Comparison of ENCODE assay signal across 9 mouse cellular contexts in genomic region chr11:50358950-50359861, GRCm38 (mm10). TPM values are rescaled to one million over a fixed set of nuclear protein-coding genes. Genes with fewer than 3 reads are reported as not detected.
DNase-seq lines count a peak whose midpoint lies in the region; ATAC-seq and TF ChIP-seq lines count a peak whose summit lies in the region.
"Had no signal": no experiment of that assay in that cellular context is flagged by ENCODE, and none has a peak within 500 bp of the region (broad histone marks: within the 10 kb centered on the region; RNA-seq: fewer than 3 reads in every experiment).

No protein-coding gene starts in this region.

- WGBS in forebrain, embryonic 11.5 days, result 2% methylated on average over 74 of the region's 74 CpGs
- WGBS in lung, embryonic 15.5 days, result 1% methylated on average over 74 of the region's 74 CpGs
- WGBS in olfactory bulb, adult 2 months, result 2% methylated on average over 74 of the region's 74 CpGs

- no peak; the same call in 1 of the 2 replicates for TF ChIP-seq POLR2A in olfactory bulb, adult 2 months (IDR thresholded peaks at IDR 0.05; ENCODE audit: insufficient read depth, low read depth, low read length)

- H3K27ac ChIP-seq in forebrain, embryonic 11.5 days (ENCODE audit: low read depth, low read length), result no peak overlapping the region
- H3K27ac ChIP-seq in layer of hippocampus, adult 2 months, result peak overlapping the region; percentile 94
- peak overlapping the region; percentile 83 for H3K27ac ChIP-seq in lung, embryonic 15.5 days
- peak overlapping the region; percentile 49; the same call in 1 of the 2 replicates for H3K27ac ChIP-seq in olfactory bulb, adult 2 months (ENCODE audit: insufficient read depth, low read depth, low read length)

- peak overlapping the region; percentile 60 for H3K9ac ChIP-seq in forebrain, embryonic 11.5 days (ENCODE audit: low read length)
- peak overlapping the region; percentile 40 for H3K9ac ChIP-seq in lung, embryonic 15.5 days

- peaks cover 48% of the 10 kb centered on the region for H3K27me3 ChIP-seq in G1E (ENCODE audit: insufficient read depth, low read length)
- peaks cover 7% of the 10 kb centered on the region; the same call in 1 of the 2 replicates for H3K27me3 ChIP-seq in forebrain, embryonic 11.5 days (ENCODE audit: control insufficient read depth, insufficient read depth, low read length)
- H3K27me3 ChIP-seq in lung, embryonic 15.5 days, result peaks cover 8% of the 10 kb centered on the region

- no peak for ATAC-seq in G1E (ENCODE audit: extremely low read depth, insufficient number of reproducible peaks, low FRiP score, poor library complexity, severe bottlenecking)
- peak; percentile 78 for ATAC-seq in forebrain, embryonic 11.5 days (replicated peaks; ENCODE audit: low FRiP score)
- peak; percentile 67 for ATAC-seq in lung, embryonic 15.5 days (ENCODE audit: borderline replicate concordance, extremely low read depth, low FRiP score, low TSS enrichment)
- no peak for ATAC-seq in erythroid progenitor cell, adult 5-6 weeks (replicated peaks; ENCODE audit: low FRiP score, poor library complexity, severe bottlenecking)

- intact Hi-C loops in heart, postnatal 36 days (cut with DNase I), result no loop called here

- peaks cover 24% of the 10 kb centered on the region for H3K4me1 ChIP-seq in G1E (ENCODE audit: insufficient read depth, low read depth, low read length)
- H3K4me1 ChIP-seq in forebrain, embryonic 11.5 days (replicated peaks; ENCODE audit: control insufficient read depth, insufficient read depth, low read length), result no peaks in the 10 kb centered on the region
- no peaks in the 10 kb centered on the region for H3K4me1 ChIP-seq in lung, embryonic 15.5 days
- H3K4me1 ChIP-seq in olfactory bulb, adult 2 months (ENCODE audit: control insufficient read depth, insufficient read depth, low read length), result peaks cover 6% of the 10 kb centered on the region

- peak overlapping the region; percentile 9; the same call in 1 of the 2 replicates for H3K4me3 ChIP-seq in G1E (ENCODE audit: low read depth, low read length)
- H3K4me3 ChIP-seq in forebrain, embryonic 11.5 days (ENCODE audit: low read depth, low read length), result peak overlapping the region; percentile 43
- H3K4me3 ChIP-seq in layer of hippocampus, adult 2 months, result peak overlapping the region; percentile 82
- H3K4me3 ChIP-seq in lung, embryonic 15.5 days, result peak overlapping the region; percentile 60
- peak overlapping the region; percentile 55 for H3K4me3 ChIP-seq in olfactory bulb, adult 2 months (ENCODE audit: insufficient read depth, low read depth, low read length)

- peaks cover 14% of the 10 kb centered on the region for H3K9me3 ChIP-seq in G1E (replicated peaks)
- no peaks in the 10 kb centered on the region for H3K9me3 ChIP-seq in forebrain, embryonic 11.5 days (ENCODE audit: control insufficient read depth, low read length)
- no peaks in the 10 kb centered on the region for H3K9me3 ChIP-seq in lung, embryonic 15.5 days

- no peak for DNase-seq in G1E (ENCODE audit: low spot score)
- peak; percentile 48 for DNase-seq in c-Kit-positive CD71-negative TER-119-negative erythroid progenitor cells, embryonic 14.5 days (ENCODE audit: low read depth)
- DNase-seq in forebrain, embryonic 11.5 days (ENCODE audit: low spot score), result peak; percentile 85
- peak; percentile 19 to 33 for DNase-seq in heart, postnatal 36 days
- DNase-seq in layer of hippocampus, adult 2 months (ENCODE audit: low spot score in 2 of 2), result peak; percentile 46 to 68

- H3K36me3 ChIP-seq in G1E (replicated peaks), result no peaks in the 10 kb centered on the region
- H3K36me3 ChIP-seq in forebrain, embryonic 11.5 days (ENCODE audit: control insufficient read depth, insufficient read depth, low read length), result no peaks in the 10 kb centered on the region
- no peaks in the 10 kb centered on the region for H3K36me3 ChIP-seq in lung, embryonic 15.5 days

- peak overlapping the region; percentile 85 for H3K4me2 ChIP-seq in forebrain, embryonic 11.5 days (ENCODE audit: low read depth, low read length, severe bottlenecking)
- H3K4me2 ChIP-seq in lung, embryonic 15.5 days, result peak overlapping the region; percentile 96

- no peak for TF ChIP-seq CTCF in G1E (IDR thresholded peaks at IDR 0.05; ENCODE audit: low read depth, low read length)
- no peak for TF ChIP-seq CTCF in layer of hippocampus, adult 2 months (conservative IDR thresholded peaks at IDR 0.05)
- no peak for TF ChIP-seq CTCF in olfactory bulb, adult 2 months (IDR thresholded peaks at IDR 0.05; ENCODE audit: insufficient read depth, low read depth, low read length)

RNA-seq across cellular contexts. Expression of gene Cby3, which starts 4.9 kb away (rescaled TPM):
- total RNA-seq in G1E (2014; fragmentation: Nextera tagmentation) (not detected in 2 replicates), G1E (2017) (not detected in 2 replicates)
- polyA plus RNA-seq in G1E (2012), result not detected in 2 replicates
- 0.47 TPM in 1 of 2 replicates, not detected in the other for polyA plus RNA-seq in forebrain, embryonic 11.5 days (2014; fragmentation: Nextera tagmentation; extraction: Ambion mirVana)
- total RNA-seq in heart, postnatal 36 days (2021), result not detected
- 1 to 10 TPM in 1 of 2 experiments, not detected in 1; 1.7 TPM for total RNA-seq in layer of hippocampus, adult 2 months (2021)
- 0.24 and 0.30 TPM in 2 replicates for polyA plus RNA-seq in lung, embryonic 15.5 days (2015; fragmentation: Nextera tagmentation; extraction: Ambion mirVana)
- not detected in 2 replicates for polyA plus RNA-seq in olfactory bulb, adult 2 months (2012; ENCODE audit: insufficient read depth, insufficient read length, low replicate concordance, missing spikeins)
- not detected in 2 replicates for total RNA-seq in erythroid progenitor cell, adult 5-6 weeks (2015; ENCODE audit: low replicate concordance)
- not detected in 2 replicates for total RNA-seq in erythroid progenitor cell, adult 5-6 weeks (2017; ENCODE audit: low replicate concordance)
- total RNA-seq: gastrocnemius, postnatal 36 days had no signal

RNA-seq across cellular contexts. Expression of gene Hnrnph1, which starts 17.6 kb away (rescaled TPM):
- 360 and 411 TPM in 2 replicates for total RNA-seq in G1E (2014; fragmentation: Nextera tagmentation)
- total RNA-seq in G1E (2017), result 498 and 593 TPM in 2 replicates
- polyA plus RNA-seq in G1E (2012), result 203 and 230 TPM in 2 replicates
- 833 and 855 TPM in 2 replicates for polyA plus RNA-seq in forebrain, embryonic 11.5 days (2014; fragmentation: Nextera tagmentation; extraction: Ambion mirVana)
- total RNA-seq in heart, postnatal 36 days (2021), result 100 to 1,000 TPM in 1 of 2 experiments, 10 to 100 TPM in 1; 97.8 to 106 TPM
- total RNA-seq in layer of hippocampus, adult 2 months (2021), result 100 to 1,000 TPM; 272 to 300 TPM
- 489 and 493 TPM in 2 replicates for polyA plus RNA-seq in lung, embryonic 15.5 days (2015; fragmentation: Nextera tagmentation; extraction: Ambion mirVana)
- polyA plus RNA-seq in olfactory bulb, adult 2 months (2012; ENCODE audit: insufficient read depth, insufficient read length, low replicate concordance, missing spikeins), result 611 and 1,562 TPM in 2 replicates
- total RNA-seq in erythroid progenitor cell, adult 5-6 weeks (2015; ENCODE audit: low replicate concordance), result 456 and 552 TPM in 2 replicates
- total RNA-seq in erythroid progenitor cell, adult 5-6 weeks (2017; ENCODE audit: low replicate concordance), result 368 and 428 TPM in 2 replicates

RNA-seq across cellular contexts. Expression of gene Canx, which starts 33.7 kb away (rescaled TPM):
- total RNA-seq in G1E (2014; fragmentation: Nextera tagmentation) (369 and 385 TPM in 2 replicates), G1E (2017) (393 and 558 TPM in 2 replicates)
- 39.0 and 61.0 TPM in 2 replicates for polyA plus RNA-seq in G1E (2012)
- polyA plus RNA-seq in forebrain, embryonic 11.5 days (2014; fragmentation: Nextera tagmentation; extraction: Ambion mirVana), result 235 and 248 TPM in 2 replicates
- 100 to 1,000 TPM; 301 to 316 TPM for total RNA-seq in heart, postnatal 36 days (2021)
- total RNA-seq in layer of hippocampus, adult 2 months (2021), result 100 to 1,000 TPM; 365 to 415 TPM
- polyA plus RNA-seq in lung, embryonic 15.5 days (2015; fragmentation: Nextera tagmentation; extraction: Ambion mirVana), result 352 and 360 TPM in 2 replicates
- 193 and 359 TPM in 2 replicates for polyA plus RNA-seq in olfactory bulb, adult 2 months (2012; ENCODE audit: insufficient read depth, insufficient read length, low replicate concordance, missing spikeins)
- total RNA-seq in erythroid progenitor cell, adult 5-6 weeks (2015; ENCODE audit: low replicate concordance), result 160 and 173 TPM in 2 replicates
- 455 and 477 TPM in 2 replicates for total RNA-seq in erythroid progenitor cell, adult 5-6 weeks (2017; ENCODE audit: low replicate concordance)

Comparison
In these comparisons a context has a peak if more than half of its experiments do, and no peak if none do; other contexts are left out.
1. ATAC-seq: peak in forebrain, embryonic 11.5 days (single experiment) and lung, embryonic 15.5 days (single experiment); none in G1E (single experiment) and erythroid progenitor cell, adult 5-6 weeks (single experiment).
2. H3K4me3 ChIP-seq: peak in every context shown above with its lines; median percentile 82 in layer of hippocampus, adult 2 months; 60 in lung, embryonic 15.5 days; 55 in olfactory bulb, adult 2 months; 43 in forebrain, embryonic 11.5 days; 9 in G1E.